Mouse (Mus musculus): ENCODE data around the gene Snd1. TPM values are rescaled to one million over a fixed set of nuclear protein-coding genes. Genes with fewer than 3 reads are reported as not detected.

The Snd1 gene
- total RNA-seq, 1 experiment, result 343 TPM

GRCm38 (mm10) chr6:28724776-28725175, 249.8 kb downstream of the Snd1 start:
- Histone ChIP-seq H3K4me3 (ENCODE audit: insufficient read depth in 1 of 2, low read depth in 1 of 2, low read length in 2 of 2, poor library complexity in 1 of 2, severe bottlenecking in 1 of 2) (no peak overlapping the region), H3K9me3 (ENCODE audit: control insufficient read depth, insufficient read depth, low read depth, low read length) (no peaks in the 10 kb centered on the region), H3K36me3 (ENCODE audit: control insufficient read depth, insufficient read depth, low read length, poor library complexity, severe bottlenecking) (peaks cover 4% of the 10 kb centered on the region), H3K9ac (ENCODE audit: insufficient read depth, low read depth, low read length, poor library complexity, severe bottlenecking) (no peak overlapping the region), H3K27ac (ENCODE audit: insufficient read depth, low read depth, low read length, poor library complexity, severe bottlenecking) (no peak overlapping the region), H3K4me1 (ENCODE audit: control insufficient read depth in 2 of 2, insufficient read depth in 2 of 2, low read length in 2 of 2, poor library complexity in 1 of 2) (peaks cover 0 to 10% of the 10 kb centered on the region in 2 experiments; a peak in 1 of 4 replicates)
- DNase-seq (ENCODE audit: low read depth, low spot score), result no peak
- TF ChIP-seq MAFK (IDR thresholded peaks at IDR 0.05; ENCODE audit: insufficient read depth, low read depth, low read length) (no peak), ZC3H11A (IDR thresholded peaks at IDR 0.05; ENCODE audit: borderline replicate concordance, low read depth, low read length) (no peak), HCFC1 (IDR thresholded peaks at IDR 0.05; ENCODE audit: borderline replicate concordance, insufficient read depth, low read length) (no peak), CHD2 (IDR thresholded peaks at IDR 0.05; ENCODE audit: low read depth, low read length) (no peak), ZNF384 (IDR thresholded peaks at IDR 0.05; ENCODE audit: low read depth, low read length) (no peak)
- in situ Hi-C loops (cut with MboI; ENCODE audit: low sequenced_read_pairs in 2 of 2, unreplicated experiment in 2 of 2), result no loop called here

GRCm38 (mm10) chr6:28729236-28729635, 254.3 kb downstream of the Snd1 start:
- Histone ChIP-seq H3K4me1 (ENCODE audit: control insufficient read depth in 2 of 2, insufficient read depth in 2 of 2, low read length in 2 of 2, poor library complexity in 1 of 2) (peaks cover 0 to 4% of the 10 kb centered on the region in 2 experiments; a peak in 1 of 4 replicates), H3K9me3 (ENCODE audit: control insufficient read depth, insufficient read depth, low read depth, low read length) (no peaks in the 10 kb centered on the region), H3K27ac (ENCODE audit: insufficient read depth, low read depth, low read length, poor library complexity, severe bottlenecking) (no peak overlapping the region), H3K4me3 (ENCODE audit: insufficient read depth in 1 of 2, low read depth in 1 of 2, low read length in 2 of 2, poor library complexity in 1 of 2, severe bottlenecking in 1 of 2) (no peak overlapping the region), H3K9ac (ENCODE audit: insufficient read depth, low read depth, low read length, poor library complexity, severe bottlenecking) (no peak overlapping the region), H3K36me3 (ENCODE audit: control insufficient read depth, insufficient read depth, low read length, poor library complexity, severe bottlenecking) (peaks cover 4% of the 10 kb centered on the region; the same call in 1 of the 2 replicates)
- peak; percentile 11 for DNase-seq (ENCODE audit: low read depth, low spot score)
- TF ChIP-seq HCFC1 (IDR thresholded peaks at IDR 0.05; ENCODE audit: borderline replicate concordance, insufficient read depth, low read length), result no peak
- no peak for TF ChIP-seq MAFK (IDR thresholded peaks at IDR 0.05; ENCODE audit: insufficient read depth, low read depth, low read length)
- TF ChIP-seq ZNF384 (IDR thresholded peaks at IDR 0.05; ENCODE audit: low read depth, low read length), result no peak
- no peak for TF ChIP-seq CHD2 (IDR thresholded peaks at IDR 0.05; ENCODE audit: low read depth, low read length)
- no peak for TF ChIP-seq ZC3H11A (IDR thresholded peaks at IDR 0.05; ENCODE audit: borderline replicate concordance, low read depth, low read length)
- in situ Hi-C loops (cut with MboI; ENCODE audit: low sequenced_read_pairs in 2 of 2, unreplicated experiment in 2 of 2), result no loop called here

- Histone ChIP-seq H3K9ac (ENCODE audit: insufficient read depth, low read depth, low read length, poor library complexity, severe bottlenecking) (no peak overlapping the region), H3K36me3 (ENCODE audit: control insufficient read depth, insufficient read depth, low read length, poor library complexity, severe bottlenecking) (peaks cover 4% of the 10 kb centered on the region; the same call in 1 of the 2 replicates), H3K4me1 (ENCODE audit: control insufficient read depth in 2 of 2, insufficient read depth in 2 of 2, low read length in 2 of 2, poor library complexity in 1 of 2) (peaks cover 0 to 2% of the 10 kb centered on the region in 2 experiments; a peak in 1 of 4 replicates), H3K4me3 (ENCODE audit: insufficient read depth in 1 of 2, low read depth in 1 of 2, low read length in 2 of 2, poor library complexity in 1 of 2, severe bottlenecking in 1 of 2) (no peak overlapping the region), H3K9me3 (ENCODE audit: control insufficient read depth, insufficient read depth, low read depth, low read length) (no peaks in the 10 kb centered on the region), H3K27ac (ENCODE audit: insufficient read depth, low read depth, low read length, poor library complexity, severe bottlenecking) (no peak overlapping the region)
- in situ Hi-C loops (cut with MboI; ENCODE audit: low sequenced_read_pairs in 2 of 2, unreplicated experiment in 2 of 2), result no loop called here
- peak; percentile 15 for DNase-seq (ENCODE audit: low read depth, low spot score)
- TF ChIP-seq HCFC1 (IDR thresholded peaks at IDR 0.05; ENCODE audit: borderline replicate concordance, insufficient read depth, low read length) (no peak), ZNF384 (IDR thresholded peaks at IDR 0.05; ENCODE audit: low read depth, low read length) (no peak), MAFK (IDR thresholded peaks at IDR 0.05; ENCODE audit: insufficient read depth, low read depth, low read length) (no peak), ZC3H11A (IDR thresholded peaks at IDR 0.05; ENCODE audit: borderline replicate concordance, low read depth, low read length) (no peak), CHD2 (IDR thresholded peaks at IDR 0.05; ENCODE audit: low read depth, low read length) (no peak)
These were observed 254.7 kb downstream of the Snd1 start for GRCm38 (mm10) chr6:28729649-28730048.

- DNase-seq (ENCODE audit: low read depth, low spot score), result no peak
- no peaks in the 10 kb centered on the region for H3K9me3 ChIP-seq (ENCODE audit: control insufficient read depth, insufficient read depth, low read depth, low read length)
These were observed 256.3 kb downstream of the Snd1 start for GRCm38 (mm10) chr6:28731246-28731645.

More at GRCm38 (mm10) chr6:28731246-28731645, 256.3 kb downstream of the Snd1 start:
- H3K27ac ChIP-seq (ENCODE audit: insufficient read depth, low read depth, low read length, poor library complexity, severe bottlenecking), result no peak overlapping the region
- H3K4me1 ChIP-seq (ENCODE audit: control insufficient read depth in 2 of 2, insufficient read depth in 2 of 2, low read length in 2 of 2, poor library complexity in 1 of 2), result no peaks in the 10 kb centered on the region
- in situ Hi-C loops (cut with MboI; ENCODE audit: low sequenced_read_pairs in 2 of 2, unreplicated experiment in 2 of 2), result no loop called here
- H3K4me3 ChIP-seq (ENCODE audit: insufficient read depth in 1 of 2, low read depth in 1 of 2, low read length in 2 of 2, poor library complexity in 1 of 2, severe bottlenecking in 1 of 2), result no peak overlapping the region
- no peak overlapping the region for H3K9ac ChIP-seq (ENCODE audit: insufficient read depth, low read depth, low read length, poor library complexity, severe bottlenecking)
- no peak for TF ChIP-seq MAFK (IDR thresholded peaks at IDR 0.05; ENCODE audit: insufficient read depth, low read depth, low read length)
- TF ChIP-seq CHD2 (IDR thresholded peaks at IDR 0.05; ENCODE audit: low read depth, low read length), result no peak
- TF ChIP-seq ZNF384 (IDR thresholded peaks at IDR 0.05; ENCODE audit: low read depth, low read length), result no peak
- no peak for TF ChIP-seq ZC3H11A (IDR thresholded peaks at IDR 0.05; ENCODE audit: borderline replicate concordance, low read depth, low read length)
- H3K36me3 ChIP-seq (ENCODE audit: control insufficient read depth, insufficient read depth, low read length, poor library complexity, severe bottlenecking), result no peaks in the 10 kb centered on the region
